Mouse (Mus musculus): ENCODE data around the gene Ahnak2.

GRCm38 (mm10) chr12:112734881-112735655 lies 67.4 kb downstream of the Ahnak2 start:
- no peak for TF ChIP-seq CTCF (IDR thresholded peaks at IDR 0.05; ENCODE audit: low read depth, low read length)
- no peak for TF ChIP-seq POLR2A (IDR thresholded peaks at IDR 0.05; ENCODE audit: extremely low read depth, insufficient read depth, low read length)

Measured in liver, adult 2 months (tissue).